Mouse (Mus musculus) brain, embryonic 18.5 days (tissue): Measurements from ENCODE around the gene Plekhg5.
A peak's percentile ranks its signal among the peaks of the same experiment; 100 is the strongest.

ENCODE experiments used
- DNase-seq: peaks from one replicate; pipeline ENCODE4 v3.0.0-alpha.2; 2012; ENCODE audit warnings: low read depth, low spot score

The Plekhg5 gene

DNA sequence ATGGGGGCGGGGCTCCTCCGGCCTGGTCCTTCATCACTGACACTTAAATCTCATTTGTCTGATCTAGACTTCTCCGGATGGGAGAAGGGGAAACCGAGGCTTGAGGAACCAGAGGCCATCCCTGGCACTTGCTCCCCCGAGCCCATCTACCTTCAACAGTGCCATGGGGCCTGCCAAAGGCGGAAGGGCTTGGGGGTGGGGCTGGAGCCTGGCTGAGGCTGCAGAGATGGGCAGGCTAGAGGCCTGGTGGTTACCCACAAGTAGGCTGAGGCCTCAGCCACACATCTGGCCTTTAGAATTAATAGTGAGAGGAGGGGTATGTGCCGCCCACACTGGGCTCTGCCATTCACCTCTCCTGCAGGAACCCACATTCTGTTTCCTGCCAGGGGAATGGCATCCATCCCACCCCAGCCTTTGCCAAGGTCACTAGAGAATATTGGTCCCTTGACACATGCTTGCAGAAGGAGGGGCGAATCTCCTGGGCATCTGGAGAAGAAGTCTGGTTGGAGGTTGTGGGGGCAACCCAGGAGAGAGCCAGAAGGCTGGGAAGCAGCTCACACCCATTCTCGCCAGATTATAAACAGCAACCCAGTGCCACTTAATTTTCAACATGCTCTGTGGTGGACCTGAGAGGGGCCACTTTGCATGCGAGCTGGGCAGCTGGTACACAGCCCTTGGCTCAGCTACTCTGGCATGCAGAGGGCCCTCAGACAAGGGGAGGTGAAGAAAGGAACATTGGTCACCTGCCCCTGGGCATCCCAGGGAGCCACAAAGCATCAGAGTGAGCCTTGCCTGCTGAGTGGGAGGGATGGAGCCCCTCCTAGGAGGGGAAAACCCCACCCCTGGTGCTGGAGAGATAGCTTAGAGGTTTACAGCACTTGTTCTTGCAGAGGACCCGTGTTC, 1.6 kb upstream of the Plekhg5 start:
- no peak for DNase-seq

DNA sequence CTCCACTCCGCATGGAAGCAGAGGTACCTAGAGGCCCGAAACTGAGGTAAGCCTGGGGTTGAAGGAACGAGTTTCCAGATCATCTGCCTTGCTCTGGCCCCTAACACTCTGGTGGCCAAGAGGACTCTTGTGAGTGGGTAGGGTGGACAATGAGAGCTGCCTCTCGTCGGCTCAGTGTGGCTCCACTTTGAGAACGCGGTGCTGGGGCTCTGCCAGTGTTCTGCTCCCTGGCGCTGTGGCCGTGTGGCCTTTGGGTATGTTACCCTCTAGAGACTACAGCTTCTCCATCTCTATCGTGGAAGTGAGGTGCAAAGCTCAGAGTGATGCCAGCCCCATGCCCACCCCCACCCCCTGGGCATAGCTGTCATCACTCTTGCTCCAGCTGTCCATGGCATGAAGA, 357 bp downstream of the Plekhg5 start:
- no peak for DNase-seq

DNA sequence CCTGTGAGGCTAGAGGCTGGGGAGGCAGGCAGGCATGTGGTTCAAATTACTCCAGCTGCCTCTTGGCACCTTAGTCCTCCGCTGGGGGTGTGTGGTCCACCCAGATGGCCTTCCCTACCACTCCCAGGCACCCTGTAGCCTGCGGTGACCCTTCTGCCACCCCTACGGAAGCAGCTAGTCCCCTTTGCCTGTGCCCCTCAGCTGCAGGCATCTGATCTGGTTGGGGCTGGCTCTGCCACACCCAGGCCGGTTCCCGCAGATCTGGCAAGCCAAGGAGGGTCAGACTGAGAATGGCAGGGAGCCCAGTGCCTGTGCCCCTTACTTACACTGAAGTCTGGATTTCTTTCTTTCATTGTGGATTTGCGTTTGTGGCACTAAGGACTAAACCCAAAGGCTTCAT, 1.4 kb downstream of the Plekhg5 start:
- no peak for DNase-seq

DNA sequence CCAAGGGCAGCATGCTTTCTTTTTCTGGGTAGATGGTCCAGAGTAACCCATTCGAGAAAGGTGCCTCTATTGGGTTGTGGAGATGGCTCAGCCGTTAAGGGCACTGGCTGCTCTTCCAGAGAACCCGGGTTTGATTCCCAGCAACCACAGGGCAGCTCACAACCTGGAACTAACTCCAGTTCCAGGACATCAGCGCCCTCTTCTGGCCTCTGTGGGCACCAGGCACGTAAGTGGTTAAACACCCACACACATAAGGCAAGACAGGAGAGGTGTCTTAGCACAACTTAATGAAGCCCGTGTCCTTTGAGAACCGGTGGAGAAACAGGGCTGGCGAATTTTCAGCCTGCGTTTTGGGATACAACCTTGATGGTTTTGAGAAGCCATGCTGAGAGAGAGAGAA, 2.2 kb downstream of the Plekhg5 start:
- no peak for DNase-seq

DNA sequence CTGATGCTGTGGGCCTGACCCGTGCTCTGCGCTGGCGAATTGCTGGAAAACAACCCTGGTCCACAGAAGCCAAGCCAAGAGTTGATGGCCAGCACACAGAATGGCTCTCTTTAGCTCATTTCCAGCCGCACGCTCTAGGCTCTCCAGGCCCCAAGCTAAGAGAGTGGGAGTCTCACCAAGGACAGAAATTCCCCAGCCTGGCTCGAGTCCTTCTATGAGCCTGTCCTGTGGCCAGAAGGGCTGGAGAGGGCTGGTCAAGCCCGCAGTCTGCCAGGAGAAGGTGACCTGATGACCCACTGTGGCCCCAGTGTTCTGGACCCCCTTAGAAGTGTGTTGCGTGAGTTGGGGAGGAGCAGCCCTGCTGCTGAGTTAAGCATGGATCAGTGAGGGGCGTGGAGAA, 4.9 kb downstream of the Plekhg5 start:
- DNase-seq = no peak

DNA sequence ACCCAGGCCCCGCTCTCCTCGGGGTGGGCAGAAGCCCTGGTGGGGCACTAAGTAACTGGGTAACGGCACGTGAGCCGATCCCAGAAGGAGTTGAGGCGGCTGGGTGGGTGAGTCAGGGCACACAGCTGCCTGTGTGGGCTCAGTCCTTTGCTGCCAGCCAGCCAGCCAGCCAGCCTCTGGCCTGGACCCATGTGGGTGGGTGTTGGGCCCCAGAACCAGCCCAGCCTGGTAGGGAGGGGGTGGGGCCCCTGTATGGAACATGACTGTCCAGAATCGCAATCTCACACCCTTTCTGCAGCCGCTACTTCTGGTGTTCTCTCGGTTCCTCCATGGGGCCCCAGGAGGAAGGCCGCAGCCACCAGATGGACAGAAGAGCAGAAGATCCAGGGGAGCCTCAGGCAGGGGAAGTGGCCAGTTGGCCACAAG, 5.8 kb downstream of the Plekhg5 start:
- DNase-seq = no peak

DNA sequence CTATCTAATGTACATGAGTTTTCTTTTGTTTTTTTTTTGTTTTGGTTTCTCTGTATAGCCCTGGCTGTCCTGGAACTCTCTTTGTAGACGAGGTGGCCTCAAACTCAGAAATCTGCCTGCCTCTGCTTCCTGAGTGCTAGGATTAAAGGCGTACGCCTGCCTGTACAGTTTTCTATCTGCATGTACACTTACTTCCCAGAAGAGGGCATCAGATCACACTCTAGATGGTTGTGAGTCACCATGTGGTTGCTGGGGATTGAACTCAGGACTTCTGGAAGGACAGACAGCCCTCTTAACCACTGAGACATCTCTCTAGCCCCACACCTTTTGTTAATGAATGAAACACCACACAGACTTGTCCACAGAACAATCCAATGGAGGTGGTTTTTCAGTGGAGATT, 7.0 kb downstream of the Plekhg5 start:
- no peak for DNase-seq

DNA sequence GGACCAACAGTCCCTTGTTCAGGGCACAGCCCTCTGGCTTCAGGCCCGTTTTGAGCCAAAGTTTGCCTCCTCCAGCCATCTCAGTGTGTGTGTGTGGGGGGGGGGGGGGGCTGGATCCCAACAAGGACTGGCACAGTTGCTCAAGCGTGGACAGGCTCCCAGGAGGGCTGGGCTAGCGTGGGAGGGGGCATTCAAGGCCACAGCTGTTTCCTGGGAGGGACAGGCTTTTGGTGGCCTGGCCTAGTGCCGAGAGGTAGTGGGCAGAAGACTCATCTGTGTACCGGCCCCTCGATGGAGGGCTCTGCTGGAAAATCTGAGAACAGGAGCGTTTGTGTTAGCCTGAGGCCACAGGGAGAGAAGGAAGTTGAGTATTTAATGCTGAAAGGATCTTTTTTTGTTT, 7.6 kb downstream of the Plekhg5 start:
- no peak for DNase-seq

DNA sequence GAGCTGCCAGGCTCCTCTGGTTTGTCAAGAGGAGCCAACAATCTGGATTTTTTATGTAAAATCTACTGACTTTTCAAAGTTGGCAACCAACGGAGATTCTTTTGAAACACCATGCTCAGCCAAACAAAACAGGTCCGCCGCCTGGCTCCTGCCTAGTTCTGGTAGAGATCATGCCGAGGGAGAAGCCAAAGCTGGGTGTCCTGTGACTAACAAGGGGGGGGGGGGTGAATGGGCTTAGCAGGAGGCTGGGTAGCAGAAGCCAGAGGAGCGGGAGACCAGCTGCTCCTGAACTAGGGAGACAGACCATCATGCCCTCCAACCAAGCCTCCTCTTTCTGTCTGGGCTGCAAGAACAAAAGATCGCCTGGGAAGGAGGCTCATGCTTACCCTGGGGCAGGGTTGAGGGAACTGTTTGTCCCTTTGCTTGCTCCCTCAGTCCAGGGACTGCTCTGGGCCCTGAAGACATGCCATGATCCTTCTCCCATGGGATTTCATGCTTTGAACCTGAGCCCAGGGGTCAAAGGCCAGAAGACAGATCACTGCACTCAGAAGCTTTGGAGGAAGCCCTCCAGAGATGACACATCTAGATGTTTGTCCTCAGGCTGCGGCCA, 11.4 kb downstream of the Plekhg5 start:
- DNase-seq = no peak

DNA sequence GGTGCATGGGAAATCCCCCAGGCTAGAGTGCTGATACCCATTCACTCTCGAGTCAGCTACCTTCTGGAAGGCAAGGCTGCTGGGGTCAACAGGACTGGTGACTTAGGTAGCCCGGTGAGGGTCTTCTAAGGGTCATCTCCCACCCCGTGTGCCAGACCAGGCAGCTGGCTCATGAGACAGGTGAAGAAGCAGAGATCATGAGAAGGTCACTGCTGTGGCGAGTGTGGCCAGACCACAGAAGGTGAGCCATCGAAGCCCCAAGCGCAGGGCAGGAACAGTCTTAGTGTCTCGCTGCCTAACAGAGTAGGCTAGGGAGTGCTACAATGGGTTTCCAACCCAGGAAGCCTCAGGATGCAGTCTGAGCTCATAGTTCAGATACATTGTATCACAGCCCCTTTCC, 12.3 kb downstream of the Plekhg5 start:
- DNase-seq = no peak

DNA sequence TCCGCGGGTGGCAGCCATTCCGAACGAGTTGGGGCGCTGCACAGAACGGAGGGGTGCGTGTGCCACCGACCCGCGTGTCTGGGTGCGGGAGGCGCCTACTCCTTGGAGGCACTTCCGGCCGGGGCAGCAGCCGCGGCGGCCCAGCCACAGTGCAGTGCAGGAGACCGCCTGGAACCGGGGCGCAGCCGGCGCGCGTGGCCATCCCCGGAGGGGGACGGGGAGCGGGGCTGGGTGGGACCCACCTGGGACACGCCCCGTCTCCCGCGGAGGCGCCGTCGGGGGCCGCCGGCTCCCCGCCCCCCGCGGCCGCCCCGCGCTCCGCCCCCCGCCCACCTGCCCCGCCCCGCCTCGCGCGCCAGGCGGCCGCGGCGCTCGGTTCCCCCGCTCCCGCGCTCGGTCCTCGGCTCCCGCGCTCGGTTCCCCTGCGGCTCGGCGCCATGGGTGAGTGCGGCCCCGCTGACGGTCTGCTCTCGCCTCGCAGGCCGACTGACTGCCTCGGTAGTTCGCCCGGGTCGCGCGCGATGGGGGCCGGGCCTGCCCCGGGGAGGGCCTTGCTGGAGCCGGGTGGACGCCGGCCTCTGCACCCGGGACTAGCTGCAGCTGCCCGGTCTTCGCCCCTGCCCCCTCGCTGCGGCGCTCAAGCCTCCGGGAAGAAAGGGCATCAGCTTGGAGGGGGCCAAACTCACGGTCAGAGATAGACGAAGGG, 14.4 kb downstream of the Plekhg5 start:
- no peak for DNase-seq

DNA sequence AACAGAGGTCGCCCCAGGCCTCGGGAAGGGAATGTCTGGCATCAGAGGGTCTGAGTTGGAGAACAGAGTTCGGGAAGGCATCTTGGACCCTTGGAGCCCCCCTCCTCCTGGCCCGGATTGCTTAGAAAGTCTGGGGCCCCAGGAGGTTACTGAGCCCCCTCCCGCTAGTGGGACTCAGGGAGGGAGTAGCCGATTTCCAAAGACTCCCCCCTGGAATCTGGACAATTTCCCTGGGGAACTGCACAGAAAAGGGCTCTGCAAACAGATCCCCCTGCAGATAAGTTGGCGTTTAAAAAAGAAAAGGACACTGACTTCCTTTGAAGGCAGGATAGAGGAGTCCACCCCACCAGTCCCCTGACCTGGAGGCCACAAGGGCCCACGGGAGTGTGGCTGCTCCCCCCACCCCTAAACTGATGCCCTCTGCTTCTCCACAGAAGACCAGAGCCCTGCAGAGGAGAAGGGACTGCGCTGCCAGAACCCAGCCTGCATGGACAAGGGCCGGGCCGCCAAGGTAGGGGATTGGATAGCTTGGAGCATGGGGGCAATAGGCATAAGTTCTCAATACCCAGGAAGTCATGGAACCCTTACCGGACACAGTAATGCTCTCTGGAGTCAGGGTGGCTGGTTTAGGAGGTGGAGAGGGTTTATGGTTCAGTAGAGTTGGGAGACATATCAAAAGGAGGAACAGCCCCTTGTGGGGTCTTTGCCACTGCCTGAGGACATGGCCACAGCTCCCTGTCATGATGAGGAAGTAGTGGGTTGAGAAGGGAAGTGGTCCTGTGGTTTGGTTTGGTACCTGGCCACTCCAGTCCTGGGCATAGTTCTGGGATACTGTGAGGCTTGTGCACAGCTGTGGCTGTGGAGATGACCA, 15.1 kb downstream of the Plekhg5 start:
- DNase-seq = no peak

DNA sequence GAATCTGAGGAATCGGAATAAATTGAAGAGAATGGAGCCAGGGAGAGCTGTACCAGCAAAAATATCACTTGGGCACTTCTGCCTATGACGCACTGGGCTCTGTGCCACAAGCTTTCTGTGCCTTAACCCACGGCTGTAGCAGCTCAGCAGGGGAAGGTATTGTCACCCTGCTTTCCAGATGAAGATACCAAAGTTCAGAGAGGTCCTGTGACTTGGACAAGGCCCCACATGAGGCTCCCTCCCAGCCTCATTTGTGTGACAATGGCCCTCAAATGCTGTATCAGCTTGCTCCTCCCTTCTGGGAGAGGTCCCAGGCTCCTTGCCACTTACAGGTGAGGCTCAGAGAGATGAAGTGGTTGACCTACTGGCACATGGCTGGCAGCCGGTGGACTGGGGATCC, 15.8 kb downstream of the Plekhg5 start:
- DNase-seq = no peak

DNA sequence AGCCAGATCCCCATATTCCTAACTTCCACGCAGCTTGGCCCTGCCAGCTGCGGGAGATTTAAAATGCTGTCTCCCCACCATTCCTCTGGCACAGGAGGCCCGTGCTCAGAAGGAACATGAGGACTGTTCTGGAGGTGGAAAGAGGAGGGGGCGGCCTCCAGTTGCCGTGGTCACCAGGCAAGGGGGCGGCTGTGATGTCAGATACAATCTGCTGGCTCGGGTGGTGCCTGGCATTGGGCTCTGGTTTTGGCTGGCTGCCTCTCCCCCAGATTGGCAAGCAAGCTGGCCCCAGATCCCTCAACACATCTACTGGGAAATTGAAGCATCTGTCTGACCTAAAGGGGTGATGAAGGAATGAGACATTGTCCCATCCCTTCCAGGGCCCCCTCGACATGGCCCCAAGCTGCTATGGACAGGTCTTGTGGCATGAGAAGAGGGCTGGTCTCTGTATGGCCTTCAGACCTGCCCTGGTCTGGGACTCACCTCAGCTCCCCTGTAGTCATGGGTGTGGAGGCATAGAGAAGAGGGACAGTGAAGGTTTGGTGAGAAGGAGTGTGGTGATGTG, 16.3 kb downstream of the Plekhg5 start:
- DNase-seq = peak; percentile 14

DNA sequence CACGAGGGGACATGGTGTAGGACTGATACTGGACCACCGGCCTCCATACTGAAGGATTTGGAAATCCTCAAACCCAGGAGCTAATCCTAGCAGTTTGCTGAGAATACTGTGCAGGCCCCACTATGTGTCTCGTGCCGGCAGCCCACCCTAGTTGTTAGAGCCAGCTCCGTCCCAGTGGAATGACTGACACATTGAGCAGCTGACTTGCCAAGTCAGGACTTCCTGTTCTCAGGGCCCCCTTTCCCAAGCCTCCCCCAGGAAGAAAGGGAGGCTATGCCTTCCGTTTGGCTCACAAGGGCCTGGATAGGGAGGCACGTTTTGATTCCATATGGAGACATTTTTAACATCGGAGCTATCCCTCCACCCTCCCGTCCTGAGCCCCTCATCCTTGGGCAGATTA, 17.9 kb downstream of the Plekhg5 start:
- DNase-seq = no peak

DNA sequence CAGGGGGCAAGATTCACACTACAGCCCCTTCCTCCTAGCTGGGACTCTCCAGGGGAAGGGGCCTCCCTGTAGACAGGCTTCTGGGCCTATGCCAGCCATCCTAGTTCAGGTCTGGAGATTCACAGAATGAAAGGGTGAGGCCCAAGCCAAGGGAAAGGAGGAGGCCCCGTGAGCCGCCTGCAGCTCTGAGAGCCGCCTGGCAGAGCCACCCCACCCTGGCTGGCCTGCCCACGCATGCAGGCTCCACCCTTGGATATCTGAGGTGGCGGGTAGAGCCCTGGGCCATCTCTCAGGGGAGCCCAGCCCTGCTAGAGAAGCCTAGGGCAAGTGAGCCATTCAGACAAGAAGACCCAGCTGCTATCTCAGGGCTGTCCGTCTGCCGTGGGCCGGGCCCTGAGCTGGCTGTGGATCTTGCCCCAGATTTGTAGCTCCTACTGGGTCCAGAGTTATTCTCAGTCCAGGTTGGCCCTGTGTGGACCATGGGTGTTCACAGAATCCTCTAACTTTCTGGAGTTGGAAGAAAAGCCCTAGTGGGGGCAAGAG, 20.5 kb downstream of the Plekhg5 start:
- no peak for DNase-seq

DNA sequence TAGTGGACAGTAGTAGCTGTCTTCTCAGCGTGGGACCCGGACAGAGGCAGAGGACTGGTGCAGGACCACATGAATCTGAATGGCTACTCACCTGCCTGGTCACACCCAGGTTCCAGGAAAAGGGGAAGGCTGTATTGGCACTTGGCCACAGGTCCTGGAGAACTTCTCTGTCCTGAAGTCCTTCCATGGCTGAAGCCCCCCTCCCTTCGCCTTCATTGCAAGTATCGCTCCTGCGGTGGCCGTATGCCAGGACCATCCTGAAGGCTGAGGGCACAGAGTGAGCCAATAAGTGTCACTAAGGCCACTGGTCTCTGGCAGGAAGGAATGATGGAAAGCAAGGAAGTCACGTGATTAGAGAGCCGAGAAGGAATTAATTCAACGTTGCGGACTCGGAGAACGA, 21.9 kb downstream of the Plekhg5 start:
- no peak for DNase-seq

DNA sequence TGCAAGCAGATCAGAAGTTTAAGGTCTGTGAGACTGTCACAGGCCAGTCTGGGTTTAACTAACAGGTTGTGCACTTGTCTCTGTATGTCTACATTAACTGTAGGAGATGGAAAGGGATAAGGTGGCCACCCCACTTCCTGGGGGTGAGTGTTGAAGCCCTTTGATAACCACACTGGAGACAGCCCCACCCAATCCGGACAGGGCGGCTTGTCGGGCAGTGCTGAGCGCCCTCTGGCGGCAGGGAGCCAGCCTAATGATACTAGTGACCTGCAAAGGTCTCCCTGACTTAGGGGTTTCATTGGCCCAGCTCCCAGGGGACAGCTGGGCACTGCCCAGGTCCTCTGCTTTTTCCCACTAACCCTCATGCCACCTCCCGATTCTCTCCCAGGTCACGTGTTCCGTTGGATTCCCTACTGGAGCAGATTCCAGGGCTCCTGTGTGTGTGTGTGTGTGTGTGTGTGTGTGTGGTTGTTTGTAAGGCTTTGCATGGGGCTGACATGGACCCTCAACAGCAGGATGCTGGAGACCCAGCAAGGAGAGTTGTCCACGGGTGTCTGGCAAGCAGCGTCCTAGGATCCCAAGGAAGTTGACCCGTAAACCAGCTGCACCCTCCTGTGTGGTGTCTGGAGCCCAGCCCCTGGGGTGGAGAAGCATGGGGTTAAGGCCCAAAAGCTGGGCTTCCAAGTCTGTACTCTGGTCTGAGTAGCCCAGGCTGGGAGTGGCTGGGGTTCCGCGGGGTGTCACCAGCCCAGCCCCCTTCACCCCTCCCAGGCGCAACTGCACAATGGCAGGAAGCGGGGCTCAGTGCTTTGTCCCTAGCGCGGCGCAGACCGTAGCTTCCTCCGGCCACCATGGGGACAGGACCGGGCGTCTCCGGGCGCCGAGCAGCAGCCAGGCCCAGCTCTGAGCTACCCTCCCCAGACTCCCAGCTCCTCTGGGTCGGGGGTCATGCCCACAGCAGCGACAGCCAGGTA, 23.9 kb downstream of the Plekhg5 start:
- no peak for DNase-seq

DNA sequence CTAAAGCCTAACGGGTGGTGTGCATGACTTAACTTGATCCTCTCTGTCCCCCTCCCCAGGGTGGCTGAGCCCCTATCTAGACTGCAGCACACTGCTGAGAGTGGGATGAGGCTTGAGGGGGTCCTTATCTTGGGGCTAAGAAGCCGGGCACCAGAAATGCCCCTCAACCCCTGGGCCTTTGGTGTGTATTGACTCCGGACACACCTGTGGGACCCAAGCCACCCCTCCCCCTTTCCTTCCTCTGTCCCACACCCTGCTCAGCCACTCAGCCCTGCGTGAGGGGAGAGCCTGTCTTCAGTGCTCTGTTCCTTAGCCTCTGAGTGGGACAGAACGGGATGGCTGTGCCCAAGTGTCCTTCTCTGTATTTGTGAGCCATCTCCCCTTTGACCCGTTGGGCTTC, 24.6 kb downstream of the Plekhg5 start:
- no peak for DNase-seq
